In genomic region chr19:7172051-7172866, GRCm38 (mm10) we compare ENCODE assay signal across 8 mouse cellular contexts. TPM values are rescaled to one million over a fixed set of nuclear protein-coding genes. Genes with fewer than 3 reads are reported as not detected.
DNase-seq lines count a peak whose midpoint lies in the region; ATAC-seq lines count a peak whose summit lies in the region.

No protein-coding gene starts in this region.

- WGBS in forebrain, embryonic 15.5 days, result 6% methylated on average over 13 of the region's 13 CpGs
- WGBS in lung, embryonic 16.5 days, result 22% methylated on average over 13 of the region's 13 CpGs

- peak; percentile 51 for DNase-seq in layer of hippocampus, adult 11-12 months (ENCODE audit: low spot score)
- DNase-seq in layer of hippocampus, adult 9-10 months (ENCODE audit: low spot score), result no peak
- peak; percentile 79 for DNase-seq in kidney, postnatal 10 days
- DNase-seq in right cerebral cortex, adult 2 months (ENCODE audit: low spot score in 2 of 2), result peak; percentile 61 to 68
- DNase-seq in c-Kit-positive CD71-positive TER-119-positive erythroid progenitor cells, embryonic 14.5 days (ENCODE audit: low spot score), result no peak
- DNase-seq in thymus, adult 18-20 months, result no peak

- H3K27ac ChIP-seq in forebrain, embryonic 15.5 days (replicated peaks), result peak overlapping the region; percentile 36
- H3K27ac ChIP-seq in lung, embryonic 16.5 days (ENCODE audit: low read length), result no peak overlapping the region

- no peak overlapping the region for H3K4me3 ChIP-seq in forebrain, embryonic 15.5 days
- no peak overlapping the region for H3K4me3 ChIP-seq in lung, embryonic 16.5 days (ENCODE audit: low read length)

- ATAC-seq in forebrain, embryonic 15.5 days (replicated peaks), result peak; percentile 94
- peak; percentile 91 for ATAC-seq in lung, embryonic 16.5 days (ENCODE audit: low read depth)

- no peaks in the 10 kb centered on the region for H3K27me3 ChIP-seq in forebrain, embryonic 15.5 days
- H3K27me3 ChIP-seq in lung, embryonic 16.5 days (ENCODE audit: control insufficient read depth, insufficient read depth, low read depth, low read length), result peaks cover 6% of the 10 kb centered on the region

- no peaks in the 10 kb centered on the region for H3K9me3 ChIP-seq in forebrain, embryonic 15.5 days
- no peaks in the 10 kb centered on the region for H3K9me3 ChIP-seq in lung, embryonic 16.5 days (ENCODE audit: control insufficient read depth, low read length)

- no peaks in the 10 kb centered on the region for H3K36me3 ChIP-seq in forebrain, embryonic 15.5 days
- H3K36me3 ChIP-seq in lung, embryonic 16.5 days (ENCODE audit: control insufficient read depth, insufficient read depth, low read length), result no peaks in the 10 kb centered on the region

- H3K4me1 ChIP-seq in forebrain, embryonic 15.5 days, result peaks cover 40% of the 10 kb centered on the region
- peaks cover 11% of the 10 kb centered on the region for H3K4me1 ChIP-seq in lung, embryonic 16.5 days (replicated peaks; ENCODE audit: control insufficient read depth, insufficient read depth, low read length)

- 0 out of 2 replicates have a peak overlapping the region, but pooled peaks have one; percentile 11 for H3K4me2 ChIP-seq in forebrain, embryonic 15.5 days (replicated peaks)
- no peak overlapping the region for H3K4me2 ChIP-seq in lung, embryonic 16.5 days (ENCODE audit: low read depth, low read length)

- H3K9ac ChIP-seq in forebrain, embryonic 15.5 days (replicated peaks), result no peak overlapping the region
- H3K9ac ChIP-seq in lung, embryonic 16.5 days (ENCODE audit: low read length), result no peak overlapping the region

RNA-seq across cellular contexts. Expression of gene Otub1, which starts 33.9 kb away (rescaled TPM):
- polyA plus RNA-seq in forebrain, embryonic 15.5 days (2015; fragmentation: Nextera tagmentation; extraction: Ambion mirVana), result 232 and 233 TPM in 2 replicates
- polyA plus RNA-seq in lung, embryonic 16.5 days (2015; fragmentation: Nextera tagmentation; extraction: Ambion mirVana), result 176 and 187 TPM in 2 replicates

RNA-seq across cellular contexts. Expression of gene Cox8a, which starts 45.2 kb away (rescaled TPM):
- 656 and 676 TPM in 2 replicates for polyA plus RNA-seq in forebrain, embryonic 15.5 days (2015; fragmentation: Nextera tagmentation; extraction: Ambion mirVana)
- polyA plus RNA-seq in lung, embryonic 16.5 days (2015; fragmentation: Nextera tagmentation; extraction: Ambion mirVana), result 899 and 904 TPM in 2 replicates

Comparison
In these comparisons a context has a peak if more than half of its experiments do, and no peak if none do; other contexts are left out.
1. DNase-seq: peak in layer of hippocampus, adult 11-12 months (single experiment), kidney, postnatal 10 days (single experiment) and right cerebral cortex, adult 2 months (2 of 2); none in layer of hippocampus, adult 9-10 months (single experiment), c-Kit-positive CD71-positive TER-119-positive erythroid progenitor cells, embryonic 14.5 days (single experiment) and thymus, adult 18-20 months (0 of 2).